Mouse (Mus musculus) kidney, adult 11 months (tissue): ENCODE data around the gene Atp6v0a1.

Source experiments
- DNase-seq: peaks from one replicate; pipeline ENCODE4 v3.0.0; 2022

Gene Atp6v0a1

GRCm38 (mm10) chr11:101009046-101009887 lies at the start of gene Atp6v0a1:
Atp6v0a1 (plus strand) TSS chr11:101009452.
- peak; percentile 97 for DNase-seq

DNA sequence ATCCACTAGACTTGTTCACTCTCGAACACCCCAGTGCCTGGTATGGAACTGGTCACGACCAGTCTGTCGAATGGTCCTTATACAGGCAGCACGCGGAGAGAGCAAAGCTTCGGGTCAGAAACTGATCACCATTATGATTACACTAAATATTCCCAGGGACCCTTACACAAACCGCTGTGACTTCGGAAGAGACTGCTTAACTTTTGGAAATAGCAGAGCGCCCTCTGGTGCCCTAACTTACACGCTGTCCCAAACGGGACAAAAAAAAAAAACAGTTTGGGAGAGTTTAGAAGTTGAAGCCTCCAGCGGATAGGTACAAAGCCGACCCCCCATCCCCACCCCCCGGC lies 49.8 kb upstream of the Atp6v0a1 start:
- DNase-seq: peak; percentile 43

DNA sequence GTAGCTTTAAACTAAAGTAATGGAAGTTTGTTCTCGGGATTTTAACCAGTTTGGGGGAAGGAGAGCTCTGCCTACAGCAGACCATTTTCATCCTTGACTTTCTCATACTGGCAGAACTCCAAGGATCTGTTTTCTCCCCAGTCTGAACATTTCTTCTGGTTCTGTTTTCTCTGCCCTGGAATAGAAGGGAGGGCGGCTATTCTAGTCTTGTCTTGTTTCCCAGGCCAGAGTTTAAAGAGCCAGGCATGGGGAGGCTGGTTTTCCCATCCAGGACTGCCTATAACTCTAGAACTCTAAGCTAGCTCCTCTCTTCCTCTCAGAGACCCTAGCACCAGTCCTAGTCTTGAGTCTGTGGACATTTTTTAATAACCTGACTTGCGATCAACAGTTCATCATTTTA lies 49.4 kb upstream of the Atp6v0a1 start:
- DNase-seq: no peak

DNA sequence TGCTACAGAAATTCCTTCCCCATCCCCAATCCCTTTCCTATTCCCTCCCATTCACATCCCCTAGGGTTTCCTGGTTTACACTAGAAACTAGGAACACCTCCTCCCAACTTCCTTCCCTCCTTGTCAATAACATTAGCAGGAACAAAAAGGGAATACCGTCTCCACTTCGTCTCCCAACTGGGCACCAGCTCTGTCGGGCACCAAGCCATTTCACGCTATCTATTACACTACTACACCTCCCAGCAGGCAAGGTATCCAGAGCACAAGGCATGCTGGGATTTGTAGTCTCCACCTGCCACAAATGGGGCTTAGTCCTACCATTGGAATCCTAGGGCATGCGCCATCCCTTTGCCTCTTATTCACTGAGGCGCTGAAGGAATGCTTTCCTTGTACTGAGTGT lies 48.7 kb upstream of the Atp6v0a1 start:
- peak; percentile 74 for DNase-seq

DNA sequence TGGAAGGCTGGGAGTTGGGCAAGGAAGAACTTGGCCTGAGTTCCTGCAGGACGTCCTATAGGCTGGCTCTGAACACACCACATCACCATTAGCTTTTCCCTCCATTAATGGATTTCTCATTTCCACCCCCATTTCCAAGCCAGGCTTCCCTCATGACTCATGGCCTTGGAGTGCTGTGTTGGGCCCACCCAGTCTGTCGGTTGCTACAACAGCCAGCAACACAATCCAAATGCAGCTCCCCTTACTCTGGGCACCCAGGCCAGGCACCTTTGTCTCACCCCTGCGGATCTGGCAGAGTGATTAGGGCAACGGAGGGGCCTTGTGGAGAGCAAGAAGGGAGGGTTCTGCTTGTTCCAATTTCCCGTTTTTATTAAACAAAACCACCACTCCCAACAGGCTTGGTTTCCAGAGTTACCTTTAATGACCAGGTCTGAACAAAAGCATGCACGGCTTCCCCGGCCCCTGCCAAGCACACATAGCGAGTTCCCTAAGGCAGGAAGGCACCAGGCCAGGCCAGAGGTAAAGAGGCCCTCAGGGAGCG lies 46.8 kb upstream of the Atp6v0a1 start:
- no peak for DNase-seq

DNA sequence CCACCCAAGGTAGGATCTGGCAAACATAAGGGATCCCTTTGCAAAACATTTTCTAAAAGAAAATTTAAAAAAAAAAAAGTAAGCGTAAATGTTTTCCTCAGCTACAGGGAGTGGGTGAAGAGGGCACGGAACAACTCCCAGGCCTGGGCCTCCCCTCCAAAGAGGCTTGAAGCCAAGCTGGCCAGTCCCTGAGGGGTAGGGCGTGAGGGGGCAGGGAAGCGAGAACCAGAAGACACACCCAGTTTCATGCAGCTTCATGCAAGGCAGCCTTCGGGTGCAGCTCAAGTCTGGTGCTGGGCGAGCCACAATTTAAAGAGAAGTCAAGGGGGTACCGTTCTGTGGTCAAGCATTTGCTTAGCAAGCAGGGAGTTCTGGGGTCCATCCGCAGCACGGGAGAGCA lies 45.6 kb upstream of the Atp6v0a1 start:
- no peak for DNase-seq

- DNase-seq: no peak
These were observed 45.1 kb upstream of the Atp6v0a1 start for GRCm38 (mm10) chr11:100964180-100964579.

DNA sequence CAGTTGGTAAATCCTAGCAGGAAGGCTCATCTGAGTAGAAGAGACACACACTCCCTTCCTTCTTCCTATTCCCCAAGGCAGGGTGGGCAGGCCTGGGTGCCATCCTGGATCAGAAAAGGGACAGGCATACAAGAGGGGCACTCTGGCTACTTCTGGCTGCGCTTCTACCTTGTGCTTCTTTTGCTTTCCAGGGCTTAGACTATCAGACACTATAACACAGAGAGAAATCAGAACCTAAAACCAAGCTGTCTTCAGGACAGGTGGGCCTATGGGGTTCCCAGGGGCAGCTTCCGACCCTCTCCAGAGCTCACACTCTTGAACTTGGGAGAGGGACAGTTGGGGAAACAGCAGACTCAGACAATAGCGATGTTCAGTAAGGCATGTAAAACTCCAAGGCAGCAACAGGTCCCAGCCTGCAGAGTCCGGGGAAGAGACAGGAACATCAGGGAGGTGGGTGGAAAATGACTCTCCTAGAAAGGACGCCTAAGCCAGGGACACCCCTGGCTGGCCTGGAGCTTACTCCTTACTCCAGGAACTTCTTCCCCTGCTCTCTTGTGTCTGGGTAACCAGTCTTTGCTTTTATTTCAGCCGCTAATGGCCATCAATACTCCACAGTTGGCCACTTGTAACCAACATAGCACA lies 44.2 kb upstream of the Atp6v0a1 start:
- no peak for DNase-seq

DNA sequence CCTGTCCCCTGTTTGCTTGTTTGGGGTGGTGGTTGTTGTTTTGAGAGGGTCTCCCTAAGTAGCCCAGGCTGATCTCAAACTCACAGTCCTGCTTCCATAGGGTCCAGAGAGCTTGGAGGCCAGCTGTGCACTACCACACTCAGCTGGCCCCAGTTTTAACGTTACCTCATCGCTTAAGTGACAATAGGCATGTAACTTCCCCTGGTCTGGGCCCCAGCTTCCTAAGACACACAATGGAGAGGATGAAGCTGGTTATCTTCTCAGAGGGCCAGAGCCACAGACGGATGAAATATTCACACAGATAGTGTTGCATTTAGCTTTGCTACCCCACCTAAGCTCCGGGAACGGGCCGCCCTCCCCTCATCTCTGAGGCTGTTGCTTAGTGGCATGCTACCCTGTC lies 43.5 kb upstream of the Atp6v0a1 start:
- no peak for DNase-seq

DNA sequence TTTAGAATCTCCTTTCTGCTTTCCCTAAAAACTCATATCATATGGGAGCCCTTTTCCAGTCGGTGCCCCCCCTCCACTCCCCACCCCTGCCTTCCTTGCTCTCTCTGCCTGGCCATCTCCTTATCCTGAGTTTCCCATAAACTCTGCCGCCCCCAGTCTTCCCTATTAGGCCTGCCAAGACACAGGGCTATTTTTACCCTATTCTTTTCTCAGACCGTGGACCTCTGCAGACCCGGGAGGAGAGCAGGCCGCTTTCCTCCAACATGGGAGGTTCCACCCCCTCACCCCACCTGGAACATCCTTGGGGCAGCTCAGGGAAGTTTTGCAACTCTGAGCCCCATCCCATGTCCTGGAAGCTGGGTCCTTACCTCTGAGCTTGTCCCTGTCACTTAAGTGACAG lies 41.9 kb upstream of the Atp6v0a1 start:
- no peak for DNase-seq

DNA sequence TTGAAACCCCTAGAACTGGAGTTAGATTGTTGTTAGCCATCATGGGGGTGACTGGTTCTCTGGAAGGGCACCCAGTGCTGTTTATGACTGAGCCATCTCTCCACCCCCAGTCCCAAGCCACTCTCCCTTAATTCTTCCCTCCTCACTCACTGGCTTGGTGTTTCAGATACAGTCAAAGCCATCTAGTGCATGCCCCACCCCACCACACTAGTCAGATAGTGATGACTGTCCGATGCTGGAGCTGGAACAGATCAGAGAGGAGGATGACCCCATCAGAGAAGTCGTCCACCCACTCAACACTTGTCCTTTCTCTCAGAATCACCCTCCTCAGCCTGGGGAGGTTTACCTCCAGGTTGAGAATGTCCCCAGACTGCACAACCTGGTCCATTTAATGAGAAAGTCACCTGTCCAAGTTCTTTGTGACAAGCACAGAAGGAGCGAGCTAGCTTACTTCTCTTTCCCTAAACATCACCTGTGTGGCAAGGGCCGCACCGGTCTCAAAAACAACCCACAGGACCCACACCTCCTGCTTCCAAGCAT lies 41.3 kb upstream of the Atp6v0a1 start:
- DNase-seq: no peak

GRCm38 (mm10) chr11:100968501-100968900 lies 40.8 kb upstream of the Atp6v0a1 start:
- DNase-seq: no peak

GRCm38 (mm10) chr11:100969189-100969743 lies 40.0 kb upstream of the Atp6v0a1 start:
- no peak for DNase-seq

GRCm38 (mm10) chr11:100969744-100970556 lies 39.3 kb upstream of the Atp6v0a1 start:
- DNase-seq: peak; percentile 52

DNA sequence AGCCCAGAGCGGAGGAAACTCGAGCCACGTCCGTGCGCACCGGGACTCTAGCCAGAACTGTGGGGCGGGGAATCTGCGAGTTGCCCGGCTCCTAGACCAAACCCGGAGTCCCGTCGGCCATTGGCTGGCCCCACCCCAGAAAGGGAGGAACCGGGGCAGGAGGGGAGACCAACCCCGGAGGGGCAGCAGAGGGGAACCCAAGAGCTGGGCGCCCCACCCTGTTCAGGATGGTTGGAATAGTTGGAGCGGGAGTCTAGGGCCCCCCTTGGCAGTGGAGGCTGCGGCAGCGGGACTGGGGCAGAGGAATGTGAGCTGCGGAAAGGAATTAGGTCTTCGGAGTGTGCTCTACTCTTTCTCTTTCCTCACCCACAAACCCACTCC lies 38.7 kb upstream of the Atp6v0a1 start, which contains the start of gene Cavin1:
TSS of gene Cavin1 (minus strand) at position 331 of the 381 bp plus-strand sequence.
- peak; percentile 94 for DNase-seq

DNA sequence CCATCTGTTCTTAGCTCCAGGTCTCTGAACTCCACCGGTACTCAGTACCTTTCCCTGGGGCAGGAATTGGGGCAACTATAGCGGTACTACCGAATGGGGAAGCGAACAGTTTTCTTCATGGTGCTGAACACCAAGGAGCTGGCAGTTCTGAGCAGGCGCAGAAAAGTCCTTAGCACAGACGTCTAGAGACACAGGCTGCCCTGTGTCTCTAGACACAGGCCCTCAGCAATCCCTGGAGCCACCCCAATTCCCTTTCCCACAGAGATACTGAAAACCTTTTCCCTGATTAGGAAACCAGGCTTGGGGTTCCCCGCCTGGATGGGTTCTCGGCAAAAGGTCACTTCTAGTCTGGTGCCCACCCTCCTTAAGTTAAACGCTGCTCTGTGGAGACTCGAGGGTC lies 37.8 kb upstream of the Atp6v0a1 start:
- DNase-seq: no peak

DNA sequence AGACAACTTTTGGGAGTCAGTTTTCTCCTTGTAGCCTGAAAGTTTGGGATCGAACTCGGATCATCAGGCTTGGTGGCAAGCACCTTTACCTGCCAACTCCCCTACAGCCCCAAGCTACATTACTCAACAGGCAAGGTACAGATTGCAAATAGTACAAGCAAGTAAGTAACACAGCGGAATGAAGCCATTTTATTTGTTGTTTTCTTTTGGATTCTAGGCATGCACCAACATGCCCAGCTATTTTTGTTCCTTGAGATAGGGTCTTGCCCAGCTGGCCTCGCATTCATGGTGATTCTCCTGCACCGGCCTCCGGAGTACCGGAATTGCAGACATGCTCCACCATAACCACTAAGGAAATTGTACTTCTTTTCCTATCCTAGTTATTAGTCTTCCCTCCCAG lies 36.0 kb upstream of the Atp6v0a1 start:
- DNase-seq: no peak

GRCm38 (mm10) chr11:100974381-100974970 lies 34.8 kb upstream of the Atp6v0a1 start:
- no peak for DNase-seq

DNA sequence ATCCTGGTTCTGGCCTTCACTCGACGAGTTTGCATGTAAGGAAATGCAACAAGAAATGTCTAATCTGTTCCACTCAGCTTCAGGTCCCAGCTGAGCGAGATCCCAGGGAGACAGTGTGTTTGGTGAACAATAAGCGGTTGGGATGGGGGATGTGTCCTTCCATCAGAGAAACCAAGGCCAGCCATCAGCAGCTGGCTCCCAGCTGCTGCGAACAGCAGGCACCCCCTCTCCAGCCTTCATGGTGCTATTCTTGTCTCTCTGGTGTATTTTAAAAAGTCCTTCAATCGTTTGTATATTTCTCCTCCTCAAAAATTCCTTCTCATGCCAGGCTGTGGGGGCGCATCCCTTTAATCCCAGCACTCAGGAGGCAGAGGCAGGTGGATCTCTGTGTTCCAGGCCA lies 34.0 kb upstream of the Atp6v0a1 start:
- DNase-seq: no peak

DNA sequence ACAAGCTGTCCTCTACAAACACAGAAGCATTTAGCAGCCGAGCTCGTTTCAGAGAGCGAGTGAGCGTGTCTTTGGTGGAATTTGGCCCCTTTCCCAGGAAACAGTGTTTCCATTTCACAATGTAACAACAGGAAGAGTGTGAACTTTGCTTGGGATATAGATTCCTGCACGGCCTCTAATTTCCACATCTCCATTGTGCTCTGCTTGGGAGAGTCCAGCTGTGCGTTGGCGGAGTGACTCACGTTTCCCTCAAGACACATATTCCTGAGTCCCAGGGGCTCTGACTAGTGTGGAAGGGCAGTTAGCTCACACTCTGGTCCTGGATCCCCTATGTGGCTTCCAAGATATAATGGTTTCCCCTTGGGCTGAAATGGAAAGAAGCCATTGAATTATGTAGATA lies 29.4 kb upstream of the Atp6v0a1 start:
- DNase-seq: no peak

DNA sequence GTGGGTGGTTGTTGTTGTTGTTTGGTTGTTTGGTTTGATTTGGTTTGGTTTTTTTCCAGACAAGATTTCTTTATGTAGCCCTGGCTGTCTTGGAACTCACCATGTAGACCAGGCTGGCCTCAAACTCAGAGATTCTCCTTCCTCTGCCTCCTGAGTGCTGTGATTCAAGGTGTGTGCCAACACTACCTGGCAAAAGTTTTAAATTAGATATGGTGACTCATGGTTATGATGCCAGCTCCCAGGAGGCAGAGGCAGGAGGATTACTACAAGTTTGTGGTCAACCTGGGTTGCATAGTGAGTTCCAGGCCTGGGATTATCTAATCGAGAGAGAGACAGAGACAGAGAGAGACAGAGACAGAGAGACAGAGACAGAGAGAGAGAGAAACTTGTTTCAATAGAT lies 28.8 kb upstream of the Atp6v0a1 start:
- DNase-seq: no peak

DNA sequence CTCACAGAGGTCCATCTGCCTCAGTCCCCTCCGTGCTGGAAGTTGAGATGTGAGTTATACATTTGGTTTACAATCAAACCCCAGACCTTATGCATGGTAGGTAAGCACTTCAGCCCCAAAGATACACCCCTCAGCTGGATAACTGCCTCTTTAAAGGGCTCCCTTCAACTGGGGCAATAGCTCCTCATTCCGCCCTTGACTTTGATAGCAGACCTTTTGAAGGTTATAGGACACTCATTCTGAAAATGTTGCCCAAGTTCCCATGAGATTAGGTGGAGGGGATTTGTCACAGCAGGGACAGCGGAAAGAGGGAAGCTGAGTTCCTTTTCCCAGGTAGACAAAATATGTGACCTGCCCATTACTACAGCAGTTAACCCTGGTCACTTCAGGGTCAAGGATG lies 28.0 kb upstream of the Atp6v0a1 start:
- no peak for DNase-seq
